Mouse (Mus musculus) olfactory bulb, adult 2 months (tissue): ENCODE measurements around the gene Capns2. TPM values are rescaled to one million over a fixed set of nuclear protein-coding genes. Genes with fewer than 3 reads are reported as not detected.

Experiments
- H3K27ac ChIP-seq: fragments of 200-500 bp; 2 replicates; pipeline ENCODE4 v1.5.1; 2012; ENCODE audit warnings: low read depth, low read length; ENCODE audit not compliant: insufficient read depth
- H3K4me1 ChIP-seq: fragments of 200-500 bp; 2 replicates; pipeline ENCODE4 v1.6.1; 2012; ENCODE audit warnings: low read length; ENCODE audit not compliant: control insufficient read depth, insufficient read depth
- H3K4me3 ChIP-seq: fragments of 200-500 bp; 2 replicates; pipeline ENCODE4 v1.5.1; 2012; ENCODE audit warnings: mild to moderate bottlenecking, low read depth, low read length, moderate library complexity; ENCODE audit not compliant: insufficient read depth
- CTCF ChIP-seq: fragments of 200-500 bp; IDR thresholded peaks from 2 replicates; pipeline ENCODE4 v1.5.1; 2012; ENCODE audit warnings: low read depth, mild to moderate bottlenecking, low read length, moderate library complexity; ENCODE audit not compliant: insufficient read depth
- POLR2A ChIP-seq: fragments of 200-500 bp; IDR thresholded peaks from 2 replicates; pipeline ENCODE4 v1.6.1; 2012; ENCODE audit warnings: mild to moderate bottlenecking, low read depth, low read length, moderate library complexity; ENCODE audit not compliant: insufficient read depth
- WGBS: fragments of 180-500 bp; shearing (Covaris S2); methylation state at CpG from one replicate; pipeline ENCODE4 v1.1.7; 2018; 5-methylcytosine and 5-hydroxymethylcytosine counted together
- polyA plus RNA-seq: library from polyadenylated mRNA; stranded (reverse); fragments of >200 nt; gene quantifications from 2 replicates; pipeline ENCODE4 v1.2.4, GENCODE M21; 2012; ENCODE audit warnings: low replicate concordance; ENCODE audit not compliant: missing spikeins, insufficient read depth, insufficient read length

Gene Capns2
- polyA plus RNA-seq = not detected in 2 replicates

DNA sequence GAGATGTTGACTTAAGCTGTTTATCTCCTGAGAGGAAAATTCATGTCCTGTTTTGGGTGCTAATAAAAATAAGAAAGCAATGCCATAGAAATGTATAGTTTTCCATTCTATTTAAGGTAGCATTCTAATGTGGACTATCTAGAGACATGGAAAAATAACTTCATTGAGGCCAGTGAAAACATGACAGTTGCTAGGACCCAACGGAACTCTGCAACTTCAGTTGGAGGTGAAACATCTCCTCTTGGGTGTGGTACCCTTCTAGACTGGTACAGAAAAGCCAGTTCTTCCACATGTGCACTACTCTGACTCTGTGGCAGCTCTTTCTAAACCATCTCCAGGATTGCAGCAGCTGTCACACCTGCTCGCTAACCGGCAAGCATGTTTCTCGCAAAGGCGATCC is at the start of gene Capns2:
Gene Capns2, plus strand, starts transcription at position 301 of the 400 bp plus-strand sequence.
- TF ChIP-seq POLR2A = no peak
- no peak for TF ChIP-seq CTCF
- Histone ChIP-seq H3K27ac (no peak within 1 kb of the TSS), H3K4me1 (no peaks in the 10 kb centered on the region), H3K4me3 (no peak within 1 kb of the TSS)
- WGBS = 97% methylated on average over 5 of the region's 5 CpGs

DNA sequence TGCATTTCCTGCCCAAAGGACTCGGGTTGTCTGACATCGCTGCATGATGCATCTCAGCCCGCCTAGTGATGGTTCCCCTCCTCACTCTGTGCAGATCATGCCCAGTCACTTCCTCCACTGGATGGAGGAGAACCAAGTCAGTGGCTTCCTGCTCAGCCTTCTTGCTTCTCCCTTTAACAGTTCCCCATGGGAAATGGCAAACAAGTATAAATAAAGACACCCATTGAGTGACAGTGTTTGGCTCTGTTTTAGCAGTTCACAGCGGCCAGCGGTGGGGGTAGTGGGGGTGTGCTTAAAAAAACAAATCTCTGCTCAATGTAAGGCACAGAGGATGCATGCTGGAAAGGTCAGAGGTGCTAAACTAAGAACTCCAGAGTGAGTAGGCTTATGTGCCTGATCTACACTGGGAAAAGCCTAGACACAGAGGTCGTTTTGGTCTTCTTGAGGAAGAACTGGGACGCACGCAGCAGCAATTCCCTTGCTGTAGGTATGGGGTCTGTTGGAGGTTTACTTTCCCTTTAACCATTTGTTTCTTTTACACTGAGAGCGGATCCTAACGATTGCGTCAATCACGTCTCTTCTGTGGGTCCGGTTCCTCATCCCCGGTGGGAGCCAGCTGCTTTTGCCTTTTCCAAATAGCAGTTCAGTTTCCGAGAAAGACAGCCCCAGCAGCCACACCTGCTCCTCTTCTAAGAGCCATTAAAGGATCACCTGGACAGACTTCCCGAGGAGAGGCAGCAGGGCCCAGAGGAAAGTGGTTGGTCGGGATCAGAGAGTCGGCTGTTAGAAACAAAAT is 47.8 kb upstream of the Capns2 start:
- no peak for TF ChIP-seq CTCF
- TF ChIP-seq POLR2A = no peak
- Histone ChIP-seq H3K27ac (no peak overlapping the region), H3K4me1 (peaks cover 18% of the 10 kb centered on the region), H3K4me3 (no peak overlapping the region)
- WGBS = 73% methylated on average over 18 of the region's 18 CpGs

DNA sequence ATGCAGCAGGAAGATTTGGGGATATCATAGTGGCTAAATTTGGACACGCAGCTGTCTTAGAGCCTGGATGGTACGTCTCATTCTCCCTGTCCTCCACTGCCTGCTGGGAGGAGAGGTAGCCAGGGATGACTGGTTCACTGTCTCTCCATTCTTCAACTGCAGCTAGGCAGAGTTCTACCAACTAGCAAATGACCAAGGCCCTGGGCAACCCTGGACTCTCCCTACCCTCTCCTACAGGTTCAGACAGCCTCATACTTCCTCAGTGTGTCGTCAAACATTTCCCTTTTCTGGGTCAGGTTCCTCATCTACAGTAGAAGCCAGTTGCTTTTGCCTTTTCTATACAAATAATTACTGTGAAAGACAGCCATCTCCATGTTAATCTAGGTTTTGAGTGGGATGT is 46.5 kb upstream of the Capns2 start:
- no peak for TF ChIP-seq POLR2A
- no peak for TF ChIP-seq CTCF
- 91% methylated on average over 3 of the region's 3 CpGs for WGBS
- Histone ChIP-seq H3K4me3 (no peak overlapping the region), H3K27ac (no peak overlapping the region), H3K4me1 (peaks cover 15% of the 10 kb centered on the region)

GRCm38 (mm10) chr8:92855171-92855894 is 45.9 kb upstream of the Capns2 start, which contains the start of gene Lpcat2:
Lpcat2 (plus strand) TSS chr8:92855339.
- WGBS = 3% methylated on average over 50 of the region's 50 CpGs
- TF ChIP-seq CTCF (no peak), POLR2A (no peak)
- Histone ChIP-seq H3K27ac (no peak within 1 kb of the TSS), H3K4me1 (peaks cover 13% of the 10 kb centered on the region), H3K4me3 (peak within 1 kb of the TSS; percentile 62)

DNA sequence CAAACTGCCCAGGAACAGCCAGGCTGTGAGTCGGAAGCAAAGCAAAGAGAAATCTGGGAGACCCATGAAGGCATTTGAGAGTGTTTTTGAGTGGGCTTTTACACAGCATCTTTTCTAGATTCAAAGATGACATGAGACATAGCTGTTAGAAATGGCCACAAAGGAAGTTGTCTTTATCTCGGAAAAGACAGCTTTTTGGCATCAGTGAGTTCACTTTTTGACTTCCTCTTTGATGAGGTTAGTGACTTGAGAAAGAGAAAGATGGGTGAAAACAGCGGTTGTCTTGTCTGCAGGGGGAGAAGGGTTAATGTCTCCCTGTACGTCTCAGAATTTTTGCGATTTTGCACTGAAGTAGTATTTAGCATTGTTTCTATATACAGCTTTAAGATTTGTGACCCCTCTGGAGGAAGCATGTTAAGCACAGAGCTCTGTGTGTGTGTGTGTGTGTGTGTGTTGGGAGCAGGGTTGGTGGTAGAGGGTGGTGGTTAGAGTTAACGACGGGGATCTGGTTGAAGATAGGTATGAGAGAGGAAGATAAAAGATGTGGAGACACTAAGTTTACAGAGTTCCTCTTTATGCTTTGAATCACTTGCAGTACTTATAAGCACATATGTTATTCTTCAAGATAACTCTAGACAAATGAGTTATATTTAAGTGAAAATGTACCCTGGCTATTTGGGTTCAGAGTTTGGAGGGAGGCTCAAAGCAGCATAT is 44.8 kb upstream of the Capns2 start:
- WGBS = 92% methylated on average over 7 of the region's 7 CpGs
- no peak overlapping the region; the same call in 1 of the 2 replicates for H3K4me3 ChIP-seq
- peaks cover 13% of the 10 kb centered on the region for H3K4me1 ChIP-seq
- H3K27ac ChIP-seq = no peak overlapping the region
- no peak for TF ChIP-seq POLR2A
- TF ChIP-seq CTCF = no peak

- H3K4me3 ChIP-seq = no peak overlapping the region
- WGBS = 79% methylated on average over 14 of the region's 14 CpGs
- H3K4me1 ChIP-seq = peaks cover 9% of the 10 kb centered on the region
- TF ChIP-seq CTCF (no peak), POLR2A (no peak)
- H3K27ac ChIP-seq = no peak overlapping the region
Observed at GRCm38 (mm10) chr8:92858475-92859182, 42.6 kb upstream of the Capns2 start.

DNA sequence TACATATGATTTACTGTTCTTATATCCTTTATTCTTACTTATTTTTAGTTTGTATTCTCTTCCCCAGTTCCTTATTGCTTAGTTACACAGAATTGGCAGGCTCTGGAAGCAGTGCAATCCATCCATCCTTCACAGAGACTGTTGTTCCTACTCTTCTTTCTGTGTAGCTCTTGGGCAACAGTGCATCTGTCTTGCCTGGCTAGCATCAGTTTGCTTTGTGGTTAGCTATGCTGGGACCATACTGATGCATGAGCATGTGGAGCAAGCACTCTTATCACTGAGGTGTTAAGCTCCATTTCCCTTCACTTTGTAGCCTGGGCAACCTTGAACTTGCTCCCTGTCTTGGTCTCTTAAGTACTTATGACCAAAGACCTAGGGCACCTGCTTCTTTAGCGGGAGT is 39.2 kb upstream of the Capns2 start:
- H3K27ac ChIP-seq = no peak overlapping the region
- no peaks in the 10 kb centered on the region for H3K4me1 ChIP-seq
- TF ChIP-seq POLR2A (no peak), CTCF (no peak)
- WGBS = 89% methylated on average over 1 of the region's 1 CpGs
- H3K4me3 ChIP-seq = no peak overlapping the region

DNA sequence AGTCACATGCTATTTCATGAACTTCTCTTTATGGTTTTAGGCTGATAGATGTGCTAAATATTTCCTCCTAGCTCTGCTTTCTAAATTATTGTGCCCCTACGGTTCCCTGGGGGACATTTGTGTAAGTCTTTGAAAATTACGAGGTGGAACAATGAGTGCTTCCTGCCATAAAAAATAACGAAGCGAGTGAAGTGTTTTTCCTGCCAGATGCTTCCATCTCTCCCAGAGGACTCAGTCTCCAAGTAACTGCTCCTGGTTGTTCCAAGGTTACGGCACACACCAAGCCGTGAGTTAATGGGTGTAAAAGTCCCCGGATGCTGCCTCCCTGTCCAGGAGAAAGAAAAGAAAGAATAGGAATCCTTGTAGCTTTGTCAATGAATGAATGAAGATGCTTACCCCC is 30.9 kb upstream of the Capns2 start:
- H3K27ac ChIP-seq = no peak overlapping the region
- TF ChIP-seq CTCF = no peak
- no peak for TF ChIP-seq POLR2A
- no peaks in the 10 kb centered on the region for H3K4me1 ChIP-seq
- H3K4me3 ChIP-seq = no peak overlapping the region
- WGBS = 51% methylated on average over 7 of the region's 7 CpGs
